10 mouse cellular contexts compared by ENCODE assay signal in genomic region chr3:98044768-98045368, GRCm38 (mm10). TPM values are rescaled to one million over a fixed set of nuclear protein-coding genes. Genes with fewer than 3 reads are reported as not detected.
DNase-seq lines count a peak whose midpoint lies in the region; ATAC-seq and TF ChIP-seq lines count a peak whose summit lies in the region.
"Had no signal": no experiment of that assay in that cellular context is flagged by ENCODE, and none has a peak within 500 bp of the region (broad histone marks: within the 10 kb centered on the region; RNA-seq: fewer than 3 reads in every experiment).

No protein-coding gene starts in this region.

- no peak for ATAC-seq in liver, embryonic 11.5 days (replicated peaks; ENCODE audit: low FRiP score)
- no peak for ATAC-seq in kidney, embryonic 14.5 days (ENCODE audit: low FRiP score, low TSS enrichment)
- ATAC-seq in limb, embryonic 12.5 days (ENCODE audit: insufficient number of reproducible peaks, insufficient read depth, low FRiP score, low TSS enrichment, low read depth) = no peak
- peak; percentile 56; the same call in 1 of the 2 replicates for ATAC-seq in stomach, embryonic 16.5 days (ENCODE audit: insufficient read depth, low FRiP score)

- no peaks in the 10 kb centered on the region for H3K36me3 ChIP-seq in liver, adult 2 months (ENCODE audit: control insufficient read depth, insufficient read depth, low read length)
- H3K36me3 ChIP-seq in liver, embryonic 11.5 days (ENCODE audit: control insufficient read depth, insufficient read depth, low read length) = no peaks in the 10 kb centered on the region
- H3K36me3 ChIP-seq in kidney, embryonic 14.5 days (ENCODE audit: control insufficient read depth, insufficient read depth, low read length) = peaks cover 8% of the 10 kb centered on the region; the same call in 1 of the 2 replicates
- no peaks in the 10 kb centered on the region for H3K36me3 ChIP-seq in limb, embryonic 12.5 days
- H3K36me3 ChIP-seq in stomach, embryonic 16.5 days (ENCODE audit: control insufficient read depth, insufficient read depth, low read length) = no peaks in the 10 kb centered on the region

- H3K27me3 ChIP-seq in liver, adult 2 months (ENCODE audit: control insufficient read depth, insufficient read depth, low read length) = no peaks in the 10 kb centered on the region
- H3K27me3 ChIP-seq in liver, embryonic 11.5 days (replicated peaks; ENCODE audit: control insufficient read depth, insufficient read depth, low read length) = no peaks in the 10 kb centered on the region
- H3K27me3 ChIP-seq in kidney, embryonic 14.5 days (ENCODE audit: control insufficient read depth, insufficient read depth, low read length) = no peaks in the 10 kb centered on the region
- H3K27me3 ChIP-seq in limb, embryonic 12.5 days = no peaks in the 10 kb centered on the region
- no peaks in the 10 kb centered on the region for H3K27me3 ChIP-seq in stomach, embryonic 16.5 days (ENCODE audit: control insufficient read depth, insufficient read depth, low read length)

- peaks cover 43% of the 10 kb centered on the region for H3K79me2 ChIP-seq in liver, adult 2 months (ENCODE audit: control insufficient read depth, insufficient read depth, low read length)

- WGBS in liver, adult 2 months = 29% methylated on average over 4 of the region's 4 CpGs
- 75% methylated on average over 4 of the region's 4 CpGs for WGBS in liver, embryonic 11.5 days
- WGBS in kidney, embryonic 14.5 days = 75% methylated on average over 4 of the region's 4 CpGs
- 66% methylated on average over 4 of the region's 4 CpGs for WGBS in limb, embryonic 12.5 days
- 56% methylated on average over 4 of the region's 4 CpGs for WGBS in stomach, embryonic 16.5 days

- H3K27ac ChIP-seq in liver, adult 2 months (replicated peaks; ENCODE audit: insufficient read depth, low read depth, low read length) = peak overlapping the region; percentile 97
- no peak overlapping the region for H3K27ac ChIP-seq in liver, embryonic 11.5 days (ENCODE audit: low read depth, low read length)
- H3K27ac ChIP-seq in kidney, embryonic 14.5 days (ENCODE audit: low read depth, low read length) = peak overlapping the region; percentile 83; the same call in 1 of the 2 replicates
- peak overlapping the region; percentile 72 for H3K27ac ChIP-seq in limb, embryonic 12.5 days
- H3K27ac ChIP-seq in stomach, embryonic 16.5 days (ENCODE audit: low read length) = peak overlapping the region; percentile 72
- H3K27ac ChIP-seq: heart, adult 2 months had no signal

- no peak overlapping the region for H3K4me3 ChIP-seq in liver, adult 2 months (ENCODE audit: insufficient read depth, low read depth, low read length)
- H3K4me3 ChIP-seq in liver, embryonic 11.5 days (ENCODE audit: low read depth, low read length) = no peak overlapping the region
- no peak overlapping the region for H3K4me3 ChIP-seq in kidney, embryonic 14.5 days (ENCODE audit: low read length)
- H3K4me3 ChIP-seq in limb, embryonic 12.5 days (replicated peaks) = no peak overlapping the region
- no peak overlapping the region for H3K4me3 ChIP-seq in stomach, embryonic 16.5 days (replicated peaks; ENCODE audit: low read length)
- H3K4me3 ChIP-seq: heart, adult 2 months had no signal

- no peak overlapping the region for H3K9ac ChIP-seq in liver, adult 2 months (ENCODE audit: low read depth, low read length)
- H3K9ac ChIP-seq in liver, embryonic 11.5 days (ENCODE audit: low read depth, low read length) = no peak overlapping the region
- H3K9ac ChIP-seq in kidney, embryonic 14.5 days (ENCODE audit: low read depth, low read length) = no peak overlapping the region
- no peak overlapping the region for H3K9ac ChIP-seq in limb, embryonic 12.5 days (replicated peaks)
- H3K9ac ChIP-seq in stomach, embryonic 16.5 days (ENCODE audit: low read length) = no peak overlapping the region

- peak; percentile 97 for DNase-seq in liver, adult 2 months (ENCODE audit: extremely low read depth, low read depth, low spot score)
- no peak for DNase-seq in liver, embryonic 11.5 days (ENCODE audit: low spot score)
- DNase-seq in retina, postnatal 1 day = no peak
- no peak for DNase-seq in left cerebral cortex, adult 11 months (ENCODE audit: low spot score)
- DNase-seq: heart, adult 2 months; heart, postnatal 36 days; thymus, postnatal 14 days had no signal

- no peak for TF ChIP-seq POLR2A in liver, adult 2 months (IDR thresholded peaks at IDR 0.05; ENCODE audit: extremely low read depth, insufficient read depth, low read length)

- no peaks in the 10 kb centered on the region for H3K9me3 ChIP-seq in liver, embryonic 11.5 days (ENCODE audit: control insufficient read depth, low read length)
- no peaks in the 10 kb centered on the region for H3K9me3 ChIP-seq in kidney, embryonic 14.5 days (ENCODE audit: control insufficient read depth, low read length)
- H3K9me3 ChIP-seq in limb, embryonic 12.5 days = no peaks in the 10 kb centered on the region
- no peaks in the 10 kb centered on the region for H3K9me3 ChIP-seq in stomach, embryonic 16.5 days (replicated peaks; ENCODE audit: control insufficient read depth, low read length)

- no peak for TF ChIP-seq CTCF in liver, adult 2 months (IDR thresholded peaks at IDR 0.05; ENCODE audit: low read depth, low read length)

- H3K4me1 ChIP-seq in liver, adult 2 months (ENCODE audit: control insufficient read depth, insufficient read depth, low read length) = peaks cover 36% of the 10 kb centered on the region
- peaks cover 26% of the 10 kb centered on the region for H3K4me1 ChIP-seq in liver, embryonic 11.5 days (replicated peaks; ENCODE audit: control insufficient read depth, insufficient read depth, low read length)
- H3K4me1 ChIP-seq in kidney, embryonic 14.5 days (ENCODE audit: control insufficient read depth, insufficient read depth, low read length) = peaks cover 76% of the 10 kb centered on the region
- H3K4me1 ChIP-seq in limb, embryonic 12.5 days (replicated peaks) = peaks cover 73% of the 10 kb centered on the region
- peaks cover 38% of the 10 kb centered on the region for H3K4me1 ChIP-seq in stomach, embryonic 16.5 days (ENCODE audit: control insufficient read depth, insufficient read depth, low read length)

- no peak overlapping the region for H3K4me2 ChIP-seq in liver, embryonic 11.5 days
- H3K4me2 ChIP-seq in kidney, embryonic 14.5 days (replicated peaks; ENCODE audit: low read depth, low read length) = no peak overlapping the region
- no peak overlapping the region for H3K4me2 ChIP-seq in limb, embryonic 12.5 days
- H3K4me2 ChIP-seq in stomach, embryonic 16.5 days (ENCODE audit: low read depth, low read length) = no peak overlapping the region

RNA-seq across cellular contexts. Expression of gene Notch2, which starts 31.5 kb away (rescaled TPM):
- 16.0 and 27.0 TPM in 2 replicates for total RNA-seq in liver, adult 2 months (2014; rRNA removed)
- polyA plus RNA-seq in liver, adult 2 months (2012; rRNA removed) = 12.1 and 12.5 TPM in 2 replicates
- polyA plus RNA-seq in liver, embryonic 11.5 days (2014; fragmentation: Nextera tagmentation; extraction: Ambion mirVana) = 17.2 and 18.4 TPM in 2 replicates
- polyA plus RNA-seq in kidney, embryonic 14.5 days (2014; fragmentation: Nextera tagmentation; extraction: Ambion mirVana) = 34.4 and 42.7 TPM in 2 replicates
- polyA plus RNA-seq in limb, embryonic 12.5 days (2016; fragmentation: Nextera tagmentation; extraction: Ambion mirVana) = 35.7 and 41.6 TPM in 2 replicates
- polyA plus RNA-seq in stomach, embryonic 16.5 days (2015; fragmentation: Nextera tagmentation; extraction: Ambion mirVana) = 20.4 and 23.6 TPM in 2 replicates
